Comparison of ENCODE assay signal across 15 mouse cellular contexts in genomic region chr4:34656101-34656500, GRCm38 (mm10). TPM values are rescaled to one million over a fixed set of nuclear protein-coding genes. Genes with fewer than 3 reads are reported as not detected.
DNase-seq lines count a peak whose midpoint lies in the region.
"Had no signal": no experiment of that assay in that cellular context is flagged by ENCODE, and none has a peak within 500 bp of the region (broad histone marks: within the 10 kb centered on the region; RNA-seq: fewer than 3 reads in every experiment).

No protein-coding gene starts in this region.

- DNase-seq in heart, adult 11 months: peak; percentile 76
- DNase-seq in heart, postnatal 10 days: no peak
- peak; percentile 14 for DNase-seq in ZHBTc4 (ENCODE audit: low read depth, low spot score)
- no peak for DNase-seq in layer of hippocampus, postnatal 36 days
- DNase-seq: adrenal gland, adult 2 months; adrenal gland, adult 8-10 months; adrenal gland, postnatal 10 days; adrenal gland, postnatal 14 days; adrenal gland, postnatal 25 days; adrenal gland, postnatal 36 days; B cell, adult 2 months; cerebellum, adult 11 months; cerebellum, adult 11-12 months; cerebellum, adult 18-20 months; cerebellum, adult 2 months had no signal

- intact Hi-C loops in heart, postnatal 10 days (cut with DNase I): no loop called here

RNA-seq across cellular contexts. Expression of gene Slc35a1, which starts 31.1 kb away (rescaled TPM):
- 10 to 100 TPM; 19.6 to 24.5 TPM for total RNA-seq in heart, postnatal 10 days (2021)
- 10 to 100 TPM; 20.9 to 22.0 TPM for total RNA-seq in layer of hippocampus, postnatal 36 days (2021)

RNA-seq across cellular contexts. Expression of gene Rars2, which starts 41.3 kb away (rescaled TPM):
- total RNA-seq in heart, postnatal 10 days (2021): 10 to 100 TPM; 28.0 to 32.5 TPM
- total RNA-seq in layer of hippocampus, postnatal 36 days (2021): 10 to 100 TPM; 26.4 to 28.8 TPM

RNA-seq across cellular contexts. Expression of gene Orc3, which starts 41.4 kb away (rescaled TPM):
- 10 to 100 TPM; 42.0 to 43.9 TPM for total RNA-seq in heart, postnatal 10 days (2021)
- 10 to 100 TPM; 51.2 to 55.0 TPM for total RNA-seq in layer of hippocampus, postnatal 36 days (2021)

Comparison
In these comparisons a context has a peak if more than half of its experiments do, and no peak if none do; other contexts are left out.
1. DNase-seq: peak in heart, adult 11 months (single experiment) and ZHBTc4 (single experiment); none in heart, postnatal 10 days (0 of 2) and layer of hippocampus, postnatal 36 days (0 of 2).